Mouse (Mus musculus) megakaryocyte, embryonic 14.5 days (primary cell): ENCODE data around the gene Fgd1. TPM values are rescaled to one million over a fixed set of nuclear protein-coding genes. Genes with fewer than 3 reads are reported as not detected.

Experiments
- H3K27me3 ChIP-seq: replicated peaks from 2 replicates; pipeline ENCODE3; 2012; ENCODE audit warnings: inconsistent platforms
- H3K36me3 ChIP-seq: replicated peaks from 2 replicates; pipeline ENCODE3; 2012; ENCODE audit warnings: low read length, inconsistent platforms, mixed read lengths
- H3K4me1 ChIP-seq: 2 replicates; pipeline ENCODE4 v1.6.1; 2012; ENCODE audit warnings: inconsistent platforms
- H3K4me3 ChIP-seq: replicated peaks from 2 replicates; pipeline ENCODE3; 2012; ENCODE audit warnings: moderate library complexity, mild to moderate bottlenecking, inconsistent platforms
- H3K9me3 ChIP-seq: 2 replicates; pipeline ENCODE4 v1.6.1; 2012; ENCODE audit warnings: inconsistent platforms
- FLI1 ChIP-seq: IDR thresholded peaks from 2 replicates; pipeline ENCODE4 v1.6.1; 2012; ENCODE audit warnings: low read length, inconsistent platforms, mixed read lengths
- GATA1 ChIP-seq: IDR thresholded peaks from 3 replicates; pipeline ENCODE4 v1.6.1; 2012; ENCODE audit warnings: mixed read lengths, low read length, inconsistent platforms, borderline replicate concordance
- polyA plus RNA-seq: library from polyadenylated mRNA; stranded (reverse); fragments of >175 nt; gene quantifications from 2 replicates; pipeline ENCODE4 v1.2.3, GENCODE M21; 2012; ENCODE audit warnings: low replicate concordance; ENCODE audit not compliant: insufficient read depth

Fgd1 gene
- polyA plus RNA-seq, 1 experiment, result 0.36 TPM

DNA sequence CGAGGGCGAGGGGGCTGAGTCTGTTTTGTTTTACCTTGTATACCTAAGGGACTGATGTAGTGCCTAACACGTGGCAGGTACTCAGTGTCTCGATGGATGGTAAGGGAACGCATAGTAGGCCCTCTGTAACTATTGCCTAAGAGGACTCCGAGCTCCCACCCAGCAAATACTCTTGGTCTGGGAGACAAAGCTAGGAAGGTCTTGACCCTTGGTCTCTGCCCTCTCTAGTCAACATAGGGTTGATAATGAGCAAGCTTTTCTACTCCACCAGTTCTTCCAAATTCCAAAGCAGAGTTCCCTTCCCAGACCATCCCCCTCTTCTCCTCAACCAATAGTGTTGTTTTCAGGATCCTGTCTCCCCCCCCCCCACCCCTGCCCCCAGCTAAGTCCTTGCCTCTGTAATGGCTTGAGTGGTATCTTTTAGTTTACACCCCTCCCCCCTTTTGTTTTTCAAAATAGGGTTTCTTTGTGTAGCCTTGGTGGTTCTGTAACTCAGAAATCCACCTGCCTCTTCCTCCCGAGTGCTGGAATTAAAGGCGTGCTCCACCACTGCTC, 3.8 kb downstream of the Fgd1 start:
- H3K27me3 ChIP-seq, result peaks cover 81% of the 10 kb centered on the region
- no peaks in the 10 kb centered on the region for H3K36me3 ChIP-seq
- no peak overlapping the region for H3K4me3 ChIP-seq
- H3K4me1 ChIP-seq, result peaks cover 18% of the 10 kb centered on the region
- H3K9me3 ChIP-seq, result peaks cover 17% of the 10 kb centered on the region
- no peak for TF ChIP-seq GATA1
- no peak for TF ChIP-seq FLI1

DNA sequence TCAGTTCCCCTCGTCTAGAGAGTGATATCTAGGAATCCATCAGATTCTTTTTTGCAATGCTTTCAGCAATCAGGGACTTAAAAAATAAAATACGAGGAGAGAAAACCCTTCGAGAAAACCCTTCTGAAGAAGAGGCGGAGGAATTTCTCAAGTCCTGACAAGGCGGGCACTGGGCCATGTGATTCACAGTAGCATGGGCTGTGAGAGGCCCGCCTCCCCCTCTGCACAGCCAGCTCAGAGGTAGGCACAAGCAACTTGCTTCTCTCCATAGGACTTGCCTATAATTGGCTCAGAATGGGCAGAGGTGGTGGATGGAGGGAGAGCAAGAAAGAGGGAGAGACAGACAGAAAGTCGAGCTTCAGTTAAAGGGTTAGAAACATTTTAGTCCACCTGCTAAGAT, 4.4 kb downstream of the Fgd1 start:
- Histone ChIP-seq H3K36me3 (no peaks in the 10 kb centered on the region), H3K4me1 (peaks cover 18% of the 10 kb centered on the region), H3K4me3 (no peak overlapping the region), H3K9me3 (peaks cover 17% of the 10 kb centered on the region), H3K27me3 (peaks cover 77% of the 10 kb centered on the region)
- TF ChIP-seq GATA1 (no peak), FLI1 (no peak)

DNA sequence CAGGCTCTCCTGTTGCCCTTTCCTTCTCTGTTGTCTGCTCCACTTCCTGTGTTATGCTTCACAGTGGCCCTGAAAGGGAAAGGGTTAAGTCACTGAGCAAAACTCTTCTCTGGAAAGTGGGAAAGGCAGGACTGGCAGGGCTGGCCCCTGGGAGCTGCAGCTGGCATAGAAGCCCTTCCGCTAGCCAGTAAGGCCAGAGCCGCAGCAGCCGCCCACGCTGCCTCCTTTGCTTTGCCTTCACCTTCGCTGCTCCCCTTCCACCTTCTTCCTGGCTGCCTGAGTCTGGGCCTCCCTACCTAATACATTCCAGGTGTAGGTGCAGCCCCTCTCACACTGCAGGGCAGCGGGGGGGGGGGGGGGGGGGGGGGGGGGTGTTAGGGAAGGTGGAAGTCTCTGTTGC, 8.5 kb downstream of the Fgd1 start:
- Histone ChIP-seq H3K36me3 (no peaks in the 10 kb centered on the region), H3K27me3 (peaks cover 50% of the 10 kb centered on the region), H3K4me1 (peaks cover 12% of the 10 kb centered on the region), H3K4me3 (no peak overlapping the region), H3K9me3 (no peaks in the 10 kb centered on the region)
- no peak for TF ChIP-seq FLI1
- no peak for TF ChIP-seq GATA1

DNA sequence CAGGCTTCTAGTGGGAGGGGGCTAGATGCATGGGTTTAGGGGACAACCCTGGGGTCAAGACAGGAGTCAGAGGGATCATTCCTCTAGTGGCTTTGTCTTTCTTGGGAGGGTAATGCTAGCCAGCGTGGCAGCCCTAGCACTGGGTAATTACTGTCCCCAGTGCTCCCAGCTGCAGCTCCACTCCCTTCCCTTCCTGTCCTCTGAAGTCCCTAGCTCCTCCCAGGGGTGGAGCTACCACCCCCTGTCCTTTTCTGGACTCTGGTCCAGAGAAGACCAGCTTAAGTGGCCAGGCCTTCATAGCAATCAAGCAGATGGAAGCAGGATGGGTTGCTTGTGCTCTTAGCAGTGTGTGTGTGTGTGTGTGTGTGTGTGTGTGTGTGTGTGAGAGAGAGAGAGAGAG, 9.6 kb downstream of the Fgd1 start:
- Histone ChIP-seq H3K9me3 (no peaks in the 10 kb centered on the region), H3K4me1 (peaks cover 12% of the 10 kb centered on the region), H3K27me3 (peaks cover 45% of the 10 kb centered on the region), H3K36me3 (no peaks in the 10 kb centered on the region), H3K4me3 (no peak overlapping the region)
- no peak for TF ChIP-seq FLI1
- no peak for TF ChIP-seq GATA1

- Histone ChIP-seq H3K4me1 (peaks cover 7% of the 10 kb centered on the region), H3K4me3 (no peak overlapping the region), H3K36me3 (no peaks in the 10 kb centered on the region), H3K27me3 (peaks cover 30% of the 10 kb centered on the region), H3K9me3 (no peaks in the 10 kb centered on the region)
- TF ChIP-seq FLI1, result no peak
- TF ChIP-seq GATA1, result no peak
Measured at GRCm38 (mm10) chrX:151059346-151059745, 13.4 kb downstream of the Fgd1 start.

DNA sequence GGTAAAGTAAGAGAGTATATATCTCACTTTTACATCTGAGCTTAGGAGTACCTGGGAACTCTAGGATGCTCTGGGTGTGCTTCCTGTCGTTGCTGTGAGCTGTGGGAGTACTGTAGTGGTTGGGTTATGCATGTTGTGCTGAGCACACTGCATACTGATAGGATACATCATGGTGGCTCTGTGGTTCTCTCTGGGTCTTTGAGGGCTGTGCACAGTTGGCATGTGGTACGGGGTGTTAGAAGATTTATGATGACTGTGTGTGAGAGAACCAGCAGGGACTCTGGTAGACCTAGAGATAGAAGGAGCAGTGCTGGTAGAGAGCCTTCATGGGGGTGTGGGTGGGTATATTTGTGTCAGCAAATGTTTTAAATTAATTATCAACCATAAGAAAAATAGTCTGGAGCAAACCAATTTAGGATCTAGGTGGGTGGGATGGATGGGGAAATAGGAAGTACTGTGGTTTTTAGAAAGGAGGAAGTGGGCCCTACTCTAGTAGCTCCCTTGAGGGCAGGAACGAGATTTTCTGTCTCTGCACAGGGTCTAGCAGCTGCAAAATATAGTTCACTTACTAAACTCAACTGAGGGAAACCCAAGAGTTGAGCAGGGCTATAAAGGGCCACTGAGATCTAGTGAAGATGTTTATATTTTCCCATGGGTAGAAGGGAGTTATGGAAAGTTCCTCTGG, 15.8 kb downstream of the Fgd1 start:
- H3K4me1 ChIP-seq, result no peaks in the 10 kb centered on the region
- TF ChIP-seq FLI1 (no peak), GATA1 (no peak)
- H3K9me3 ChIP-seq, result no peaks in the 10 kb centered on the region
- no peak overlapping the region for H3K4me3 ChIP-seq
- H3K27me3 ChIP-seq, result peaks cover 33% of the 10 kb centered on the region
- no peaks in the 10 kb centered on the region for H3K36me3 ChIP-seq

DNA sequence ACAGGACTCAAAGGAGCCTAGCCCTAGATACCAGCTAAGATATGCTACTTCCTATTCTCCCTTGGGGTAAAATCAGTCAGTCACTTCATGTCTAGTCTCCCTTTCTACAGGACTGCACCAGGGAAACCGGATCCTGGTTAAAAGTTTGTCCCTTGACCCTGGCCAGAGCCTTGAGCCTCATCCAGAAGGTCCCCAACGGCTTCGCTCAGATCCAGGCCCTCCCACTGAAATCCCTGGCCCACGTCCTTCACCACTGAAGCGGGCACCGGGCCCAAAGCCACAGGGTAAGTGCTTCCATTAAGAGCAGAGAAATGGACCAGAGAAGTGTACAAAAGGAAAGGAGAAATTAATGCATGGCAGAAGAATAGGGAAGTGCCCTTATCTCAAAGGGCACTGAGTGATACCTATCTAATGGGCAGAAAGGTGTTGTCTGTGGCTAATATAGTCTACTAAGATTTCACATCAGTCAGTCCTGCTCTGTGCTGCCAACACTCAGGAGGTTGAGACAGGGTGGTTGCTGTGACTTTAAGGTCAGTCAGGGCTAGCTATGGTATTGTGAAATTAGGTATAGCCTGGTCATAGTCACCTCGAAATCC, 20.2 kb downstream of the Fgd1 start:
- no peaks in the 10 kb centered on the region for H3K9me3 ChIP-seq
- no peak overlapping the region for H3K4me3 ChIP-seq
- H3K36me3 ChIP-seq, result no peaks in the 10 kb centered on the region
- no peak for TF ChIP-seq GATA1
- peaks cover 38% of the 10 kb centered on the region for H3K27me3 ChIP-seq
- no peaks in the 10 kb centered on the region for H3K4me1 ChIP-seq

DNA sequence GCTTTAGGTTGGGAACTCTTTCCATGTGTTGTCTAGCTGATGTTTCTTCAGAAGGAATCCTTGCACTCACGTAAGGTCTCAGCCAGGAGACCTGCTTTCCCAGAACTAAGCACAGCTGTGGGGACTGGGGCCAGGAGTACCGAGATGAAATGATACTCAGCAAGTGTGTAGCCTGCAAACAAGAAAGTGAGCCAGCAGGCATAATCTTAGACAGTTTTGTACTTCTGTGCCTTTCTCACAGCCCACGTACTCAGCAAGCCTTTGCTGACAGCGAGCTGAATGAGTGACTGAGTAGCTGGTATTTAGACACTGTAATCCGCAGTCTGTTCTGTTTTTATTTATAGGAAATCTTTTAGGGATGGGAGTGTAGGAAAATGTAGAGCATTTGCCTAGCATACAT, 21.9 kb downstream of the Fgd1 start:
- Histone ChIP-seq H3K27me3 (peaks cover 41% of the 10 kb centered on the region), H3K4me1 (no peaks in the 10 kb centered on the region), H3K9me3 (no peaks in the 10 kb centered on the region), H3K36me3 (no peaks in the 10 kb centered on the region), H3K4me3 (no peak overlapping the region)
- TF ChIP-seq FLI1 (no peak), GATA1 (no peak)

DNA sequence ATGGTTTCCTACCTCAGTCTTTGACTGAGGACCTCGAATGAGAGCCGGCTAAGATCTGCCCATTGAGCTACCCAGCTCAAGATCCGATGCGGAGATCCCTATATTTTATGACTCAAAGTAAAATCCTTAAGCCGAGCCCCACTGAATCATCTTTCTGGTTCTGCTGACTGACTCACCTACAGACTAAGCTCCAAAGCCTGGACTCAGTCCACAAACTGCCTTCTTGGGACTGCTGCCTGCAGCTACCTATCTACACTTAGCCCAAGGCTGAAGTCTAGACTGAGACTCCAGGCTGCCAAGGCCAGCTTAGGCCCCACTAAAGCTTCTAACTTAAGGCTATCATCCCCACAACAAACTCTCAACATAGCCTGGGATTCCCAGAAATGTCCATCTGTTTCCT, 30.1 kb downstream of the Fgd1 start:
- H3K9me3 ChIP-seq, result no peaks in the 10 kb centered on the region
- H3K27me3 ChIP-seq, result peaks cover 34% of the 10 kb centered on the region
- peaks cover 11% of the 10 kb centered on the region; the same call in 1 of the 2 replicates for H3K4me1 ChIP-seq
- H3K4me3 ChIP-seq, result no peak overlapping the region
- TF ChIP-seq FLI1, result no peak
- TF ChIP-seq GATA1, result no peak
- no peaks in the 10 kb centered on the region for H3K36me3 ChIP-seq

DNA sequence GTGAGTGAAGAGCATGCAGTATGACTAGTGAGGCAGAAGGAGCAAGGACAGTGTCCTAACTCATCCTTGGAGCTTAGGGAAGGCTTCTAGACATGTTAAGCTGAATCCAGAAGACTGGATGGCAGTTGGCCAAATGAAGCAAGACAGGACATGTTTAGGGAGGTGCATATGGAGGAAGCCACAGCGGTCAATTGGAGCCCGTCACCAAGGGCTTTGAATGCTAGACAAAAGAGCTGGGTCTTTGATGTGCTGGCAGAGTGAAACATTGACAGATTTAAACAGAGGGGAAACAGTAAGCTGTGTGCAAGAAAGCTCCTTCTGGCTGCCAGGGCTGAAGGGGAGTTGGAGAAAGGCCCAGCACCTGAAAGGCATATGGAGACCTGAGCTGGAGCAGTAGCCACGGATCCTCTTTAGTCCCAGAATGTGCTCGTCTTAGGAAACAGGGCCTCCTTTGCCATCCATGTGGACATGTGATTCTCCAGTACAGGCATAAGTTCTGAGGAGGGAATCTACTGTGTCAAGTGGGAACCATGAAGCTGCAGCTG, 31.1 kb downstream of the Fgd1 start:
- TF ChIP-seq FLI1, result no peak
- no peak for TF ChIP-seq GATA1
- H3K27me3 ChIP-seq, result peaks cover 25% of the 10 kb centered on the region
- no peaks in the 10 kb centered on the region for H3K36me3 ChIP-seq
- no peaks in the 10 kb centered on the region for H3K9me3 ChIP-seq
- peaks cover 11% of the 10 kb centered on the region; the same call in 1 of the 2 replicates for H3K4me1 ChIP-seq
- H3K4me3 ChIP-seq, result no peak overlapping the region
